Mouse (Mus musculus): ENCODE measurements at regions not wholly inside any gene's neighbourhood (a gene's known extent, or its start where the extent isn't known, plus 50 kb on each side); places are given as distances from the start of the nearest gene placed in this dataset.

DNA sequence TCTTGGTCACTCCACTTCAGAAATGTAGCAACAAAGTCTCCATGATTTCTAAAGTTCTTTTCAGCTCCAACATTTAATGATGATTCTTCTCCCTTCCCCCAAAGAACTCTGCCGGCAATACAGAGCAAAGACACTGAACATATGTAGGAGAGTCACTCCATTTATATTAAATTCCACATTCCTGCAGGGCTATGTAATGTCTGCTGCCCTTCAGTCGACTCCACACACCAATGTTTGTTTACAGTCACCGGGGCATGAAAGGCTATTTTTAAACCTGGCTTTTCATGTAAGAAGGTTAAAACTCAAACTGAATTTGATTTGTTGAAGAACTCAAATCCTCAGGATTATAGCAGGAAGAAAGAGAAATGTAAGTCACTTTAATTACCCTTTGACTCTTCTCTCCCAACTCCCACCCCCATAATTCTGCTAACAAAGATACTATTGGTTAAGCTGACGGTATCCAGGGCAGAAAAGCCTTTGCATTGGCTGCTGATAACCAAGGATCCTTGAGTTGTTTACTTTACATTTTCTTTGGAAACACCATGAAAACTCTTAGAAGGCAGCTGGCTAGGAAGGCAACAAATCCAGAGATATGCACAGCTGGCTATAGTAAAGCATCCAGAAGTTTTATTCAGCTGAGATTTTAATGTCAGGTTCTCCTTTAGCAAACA, 360.6 kb downstream of the Gsdmc2 start:
- H3K9ac ChIP-seq (ENCODE audit: low read depth, low read length) = no peak overlapping the region
- 5% methylated on average over 4 of the region's 4 CpGs for WGBS
- H3K4me3 ChIP-seq (replicated peaks; ENCODE audit: low read depth, low read length) = no peak overlapping the region
- ATAC-seq (replicated peaks; ENCODE audit: low FRiP score, low read depth) = peak; percentile 89
- peak; percentile 91 for DNase-seq (ENCODE audit: low spot score)
- H3K9me3 ChIP-seq (replicated peaks; ENCODE audit: low read length) = no peaks in the 10 kb centered on the region
- no peak for TF ChIP-seq CTCF (IDR thresholded peaks at IDR 0.05; ENCODE audit: low read depth)
- peaks cover 7% of the 10 kb centered on the region; the same call in 1 of the 2 replicates for H3K4me1 ChIP-seq (replicated peaks; ENCODE audit: insufficient read depth, low read length)
- 0 out of 2 replicates have a peak overlapping the region, but pooled peaks have one; percentile 19 for H3K4me2 ChIP-seq (ENCODE audit: low read length)
- H3K36me3 ChIP-seq (ENCODE audit: insufficient read depth, low read length) = no peaks in the 10 kb centered on the region
- H3K27me3 ChIP-seq (ENCODE audit: insufficient read depth, low read length) = no peaks in the 10 kb centered on the region
- peak overlapping the region; percentile 31 for H3K27ac ChIP-seq

DNA sequence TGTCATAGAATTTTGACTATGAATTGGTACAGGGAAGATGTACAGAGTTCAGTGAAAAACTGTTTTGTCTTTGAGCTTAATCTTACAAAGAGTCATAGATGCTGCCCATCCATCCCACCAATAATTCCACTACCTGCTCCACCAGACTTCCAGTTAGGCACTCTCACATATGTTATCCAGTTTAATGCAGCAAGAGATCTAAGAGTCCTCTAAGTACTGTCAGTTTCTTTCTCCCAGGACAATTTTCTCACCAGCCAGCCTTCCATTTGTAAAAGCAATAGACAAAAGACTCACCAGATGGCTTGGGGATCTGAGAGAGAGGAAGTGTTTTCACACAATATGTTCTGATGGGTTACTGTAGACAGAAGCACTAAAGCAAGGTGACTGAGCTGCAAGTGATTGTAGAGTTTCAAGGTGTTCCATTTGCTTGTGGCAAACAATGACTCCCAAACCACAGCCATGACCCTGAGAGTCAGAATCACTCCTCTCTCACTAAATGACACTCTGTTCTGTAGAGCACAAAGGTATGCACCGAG, 365.6 kb downstream of the Gsdmc2 start:
- Histone ChIP-seq H3K36me3 (ENCODE audit: insufficient read depth, low read length) (no peaks in the 10 kb centered on the region), H3K27me3 (ENCODE audit: insufficient read depth, low read length) (no peaks in the 10 kb centered on the region), H3K4me2 (ENCODE audit: low read length) (no peak overlapping the region), H3K27ac (no peak overlapping the region), H3K4me1 (replicated peaks; ENCODE audit: insufficient read depth, low read length) (peaks cover 3% of the 10 kb centered on the region; the same call in 1 of the 2 replicates), H3K9me3 (replicated peaks; ENCODE audit: low read length) (no peaks in the 10 kb centered on the region), H3K9ac (ENCODE audit: low read depth, low read length) (no peak overlapping the region), H3K4me3 (replicated peaks; ENCODE audit: low read depth, low read length) (no peak overlapping the region)
- WGBS = 62% methylated on average over 1 of the region's 1 CpGs
- TF ChIP-seq CTCF (IDR thresholded peaks at IDR 0.05; ENCODE audit: low read depth) = no peak
- DNase-seq (ENCODE audit: low spot score) (no peak), ATAC-seq (replicated peaks; ENCODE audit: low FRiP score, low read depth) (no peak)

DNA sequence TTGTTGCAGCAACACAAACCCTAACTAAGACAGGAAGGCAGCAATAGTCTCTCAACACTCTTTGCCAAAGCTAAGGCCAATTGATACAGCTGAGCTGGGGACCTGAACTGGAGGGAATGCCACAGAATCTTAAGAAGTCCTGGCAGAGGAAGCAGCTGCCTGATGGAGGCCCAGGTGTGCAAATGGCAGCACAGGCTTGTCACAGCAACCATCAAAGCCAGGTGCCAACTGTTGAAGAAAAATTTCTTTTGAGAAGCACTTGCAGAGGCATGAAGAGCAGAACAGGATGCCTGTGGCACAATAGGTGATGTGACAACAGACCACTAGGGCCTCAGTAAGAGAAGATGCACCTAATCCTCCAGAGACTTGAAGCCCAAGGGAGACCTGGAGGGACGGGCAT, 378.1 kb downstream of the Gsdmc2 start:
- H3K27ac ChIP-seq = no peak overlapping the region
- no peak overlapping the region for H3K9ac ChIP-seq (ENCODE audit: low read depth, low read length)
- H3K36me3 ChIP-seq (ENCODE audit: insufficient read depth, low read length) = no peaks in the 10 kb centered on the region
- H3K9me3 ChIP-seq (replicated peaks; ENCODE audit: low read length) = no peaks in the 10 kb centered on the region
- no peak for TF ChIP-seq CTCF (IDR thresholded peaks at IDR 0.05; ENCODE audit: low read depth)
- ATAC-seq (replicated peaks; ENCODE audit: low FRiP score, low read depth) = no peak
- H3K4me1 ChIP-seq (replicated peaks; ENCODE audit: insufficient read depth, low read length) = no peaks in the 10 kb centered on the region
- H3K4me3 ChIP-seq (replicated peaks; ENCODE audit: low read depth, low read length) = no peak overlapping the region
- no peaks in the 10 kb centered on the region for H3K27me3 ChIP-seq (ENCODE audit: insufficient read depth, low read length)
- 87% methylated on average over 1 of the region's 1 CpGs for WGBS
- no peak for DNase-seq (ENCODE audit: low spot score)
- no peak overlapping the region for H3K4me2 ChIP-seq (ENCODE audit: low read length)

DNA sequence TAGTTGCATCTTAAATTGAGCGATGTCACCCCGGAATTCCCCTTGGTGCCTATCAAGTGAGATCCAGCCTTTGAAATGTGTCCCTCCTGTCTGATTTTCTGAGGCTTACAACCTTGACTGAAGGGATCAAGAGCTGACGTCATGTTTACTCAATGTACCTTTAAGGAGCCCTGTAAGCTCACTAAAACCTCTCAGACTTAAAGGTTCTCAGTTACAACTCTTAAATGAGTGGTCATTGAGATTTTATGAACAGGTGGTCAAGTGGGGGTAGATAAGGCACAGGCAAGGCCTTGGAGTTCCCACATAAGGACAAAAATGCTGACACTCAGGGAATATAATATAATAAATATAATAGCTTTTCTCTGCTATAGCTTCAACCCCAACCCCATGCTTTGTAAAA, 392.4 kb downstream of the Gsdmc2 start:
- H3K27ac ChIP-seq = no peak overlapping the region
- no peak overlapping the region for H3K4me2 ChIP-seq (ENCODE audit: low read length)
- no peaks in the 10 kb centered on the region for H3K27me3 ChIP-seq (ENCODE audit: insufficient read depth, low read length)
- no peak overlapping the region for H3K4me3 ChIP-seq (replicated peaks; ENCODE audit: low read depth, low read length)
- DNase-seq (ENCODE audit: low spot score) (no peak), ATAC-seq (replicated peaks; ENCODE audit: low FRiP score, low read depth) (no peak)
- H3K9me3 ChIP-seq (replicated peaks; ENCODE audit: low read length) = no peaks in the 10 kb centered on the region
- TF ChIP-seq CTCF (IDR thresholded peaks at IDR 0.05; ENCODE audit: low read depth) = no peak
- H3K36me3 ChIP-seq (ENCODE audit: insufficient read depth, low read length) = no peaks in the 10 kb centered on the region
- H3K4me1 ChIP-seq (replicated peaks; ENCODE audit: insufficient read depth, low read length) = no peaks in the 10 kb centered on the region
- no peak overlapping the region for H3K9ac ChIP-seq (ENCODE audit: low read depth, low read length)
- WGBS = 77% methylated on average over 3 of the region's 3 CpGs

DNA sequence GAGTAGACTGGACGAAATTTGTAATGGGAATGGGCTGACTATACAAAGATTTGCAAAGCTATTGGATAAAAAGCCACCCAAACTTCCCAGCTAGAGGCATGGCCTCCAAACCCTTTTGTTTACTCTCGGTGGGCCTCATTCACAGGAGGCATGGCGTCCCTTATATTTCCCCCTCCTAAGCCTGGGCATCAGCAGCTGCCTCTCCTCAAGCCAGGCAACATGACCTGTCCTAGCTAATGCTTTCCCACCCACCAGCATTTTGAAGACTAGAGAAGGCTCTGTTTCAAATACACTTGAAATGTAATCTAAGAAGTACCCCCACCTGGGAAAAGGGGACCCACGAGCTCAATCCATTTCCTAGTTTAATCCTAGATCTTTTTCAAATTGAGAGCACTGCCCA, 398.7 kb downstream of the Gsdmc2 start:
- DNase-seq (ENCODE audit: low spot score) (peak; percentile 36), ATAC-seq (replicated peaks; ENCODE audit: low FRiP score, low read depth) (no peak)
- no peak overlapping the region for H3K4me2 ChIP-seq (ENCODE audit: low read length)
- H3K9ac ChIP-seq (ENCODE audit: low read depth, low read length) = no peak overlapping the region
- H3K9me3 ChIP-seq (replicated peaks; ENCODE audit: low read length) = no peaks in the 10 kb centered on the region
- no peaks in the 10 kb centered on the region for H3K27me3 ChIP-seq (ENCODE audit: insufficient read depth, low read length)
- TF ChIP-seq CTCF (IDR thresholded peaks at IDR 0.05; ENCODE audit: low read depth) = no peak
- 60% methylated on average over 4 of the region's 4 CpGs for WGBS
- no peaks in the 10 kb centered on the region for H3K36me3 ChIP-seq (ENCODE audit: insufficient read depth, low read length)
- no peak overlapping the region for H3K4me3 ChIP-seq (replicated peaks; ENCODE audit: low read depth, low read length)
- no peaks in the 10 kb centered on the region for H3K4me1 ChIP-seq (replicated peaks; ENCODE audit: insufficient read depth, low read length)
- H3K27ac ChIP-seq = no peak overlapping the region

DNA sequence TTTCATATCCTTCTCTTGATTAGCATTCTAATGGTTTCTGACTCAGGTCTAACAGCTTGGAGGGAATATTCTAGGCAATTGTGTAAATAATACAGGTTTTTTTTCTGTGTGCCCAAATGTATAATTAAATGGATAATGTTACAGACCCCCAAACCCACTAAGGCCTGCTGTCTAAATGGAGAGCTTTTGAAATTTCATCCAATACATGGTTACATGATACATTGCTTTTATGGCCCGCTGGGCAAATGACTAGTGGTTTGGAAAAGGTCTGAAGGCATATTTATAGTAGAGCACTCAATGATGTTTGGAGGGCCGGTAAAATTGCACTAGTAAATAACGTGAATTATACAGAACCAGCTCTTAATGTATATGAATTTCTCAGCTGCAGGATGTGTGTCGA, 400.0 kb downstream of the Gsdmc2 start:
- no peaks in the 10 kb centered on the region for H3K4me1 ChIP-seq (replicated peaks; ENCODE audit: insufficient read depth, low read length)
- H3K4me2 ChIP-seq (ENCODE audit: low read length) = no peak overlapping the region
- H3K27ac ChIP-seq = no peak overlapping the region
- no peak overlapping the region for H3K4me3 ChIP-seq (replicated peaks; ENCODE audit: low read depth, low read length)
- H3K36me3 ChIP-seq (ENCODE audit: insufficient read depth, low read length) = no peaks in the 10 kb centered on the region
- peak; percentile 71 for DNase-seq (ENCODE audit: low spot score)
- H3K9me3 ChIP-seq (replicated peaks; ENCODE audit: low read length) = no peaks in the 10 kb centered on the region
- no peak for TF ChIP-seq CTCF (IDR thresholded peaks at IDR 0.05; ENCODE audit: low read depth)
- 0 out of 2 replicates have a peak, but pooled peaks have one; percentile 52 for ATAC-seq (replicated peaks; ENCODE audit: low FRiP score, low read depth)
- no peak overlapping the region for H3K9ac ChIP-seq (ENCODE audit: low read depth, low read length)
- 39% methylated on average over 4 of the region's 4 CpGs for WGBS
- H3K27me3 ChIP-seq (ENCODE audit: insufficient read depth, low read length) = no peaks in the 10 kb centered on the region
